Mouse (Mus musculus): ENCODE measurements around the gene Pak3. TPM values are rescaled to one million over a fixed set of nuclear protein-coding genes. Genes with fewer than 3 reads are reported as not detected.

Pak3 gene
- polyA plus RNA-seq, 1 experiment from 2014 or later: 27.4 TPM

- no peak overlapping the region for H3K27ac ChIP-seq (replicated peaks; ENCODE audit: low read depth, low read length)
- no peaks in the 10 kb centered on the region for H3K9me3 ChIP-seq (replicated peaks; ENCODE audit: control insufficient read depth, low read length)
- DNase-seq (ENCODE audit: low spot score): no peak
- H3K27me3 ChIP-seq (ENCODE audit: control insufficient read depth, insufficient read depth, low read length): peaks cover 2% of the 10 kb centered on the region; the same call in 1 of the 2 replicates
- H3K4me2 ChIP-seq (ENCODE audit: low read depth, low read length): no peak overlapping the region
- ATAC-seq (replicated peaks; ENCODE audit: insufficient number of reproducible peaks, low FRiP score, low TSS enrichment, low read depth): no peak
- no peaks in the 10 kb centered on the region for H3K36me3 ChIP-seq (replicated peaks; ENCODE audit: control insufficient read depth, insufficient read depth, low read depth, low read length)
- no peak overlapping the region for H3K4me3 ChIP-seq (ENCODE audit: low read depth, low read length)
- H3K9ac ChIP-seq (replicated peaks; ENCODE audit: low read length): no peak overlapping the region
- no peaks in the 10 kb centered on the region for H3K4me1 ChIP-seq (ENCODE audit: control insufficient read depth, insufficient read depth, low read length)
- WGBS: 72% methylated on average over 3 of the region's 3 CpGs
Measured at GRCm38 (mm10) chrX:143533574-143533973, 15.2 kb downstream of the Pak3 start.

GRCm38 (mm10) chrX:143542756-143543155, 24.4 kb downstream of the Pak3 start:
- H3K9me3 ChIP-seq (replicated peaks; ENCODE audit: control insufficient read depth, low read length): no peaks in the 10 kb centered on the region
- H3K27me3 ChIP-seq (ENCODE audit: control insufficient read depth, insufficient read depth, low read length): no peaks in the 10 kb centered on the region
- no peak overlapping the region for H3K4me3 ChIP-seq (ENCODE audit: low read depth, low read length)
- no peak overlapping the region for H3K4me2 ChIP-seq (ENCODE audit: low read depth, low read length)
- DNase-seq (ENCODE audit: low spot score) (no peak), ATAC-seq (replicated peaks; ENCODE audit: insufficient number of reproducible peaks, low FRiP score, low TSS enrichment, low read depth) (no peak)
- H3K4me1 ChIP-seq (ENCODE audit: control insufficient read depth, insufficient read depth, low read length): no peaks in the 10 kb centered on the region
- no peak overlapping the region for H3K9ac ChIP-seq (replicated peaks; ENCODE audit: low read length)
- H3K27ac ChIP-seq (replicated peaks; ENCODE audit: low read depth, low read length): no peak overlapping the region
- WGBS: 42% methylated on average over 2 of the region's 2 CpGs
- no peaks in the 10 kb centered on the region for H3K36me3 ChIP-seq (replicated peaks; ENCODE audit: control insufficient read depth, insufficient read depth, low read depth, low read length)

- ATAC-seq (replicated peaks; ENCODE audit: insufficient number of reproducible peaks, low FRiP score, low TSS enrichment, low read depth): peak; percentile 90
- H3K9me3 ChIP-seq (replicated peaks; ENCODE audit: control insufficient read depth, low read length): no peaks in the 10 kb centered on the region
- no peaks in the 10 kb centered on the region for H3K4me1 ChIP-seq (ENCODE audit: control insufficient read depth, insufficient read depth, low read length)
- no peaks in the 10 kb centered on the region for H3K36me3 ChIP-seq (replicated peaks; ENCODE audit: control insufficient read depth, insufficient read depth, low read depth, low read length)
- no peak overlapping the region for H3K4me2 ChIP-seq (ENCODE audit: low read depth, low read length)
- no peak overlapping the region for H3K4me3 ChIP-seq (ENCODE audit: low read depth, low read length)
- no peak overlapping the region for H3K9ac ChIP-seq (replicated peaks; ENCODE audit: low read length)
- no peak overlapping the region for H3K27ac ChIP-seq (replicated peaks; ENCODE audit: low read depth, low read length)
- 53% methylated on average over 7 of the region's 7 CpGs for WGBS
- H3K27me3 ChIP-seq (ENCODE audit: control insufficient read depth, insufficient read depth, low read length): no peaks in the 10 kb centered on the region
- peak; percentile 37 for DNase-seq (ENCODE audit: low spot score)
Measured at GRCm38 (mm10) chrX:143543186-143543793, 24.9 kb downstream of the Pak3 start.

- ATAC-seq (replicated peaks; ENCODE audit: insufficient number of reproducible peaks, low FRiP score, low TSS enrichment, low read depth): no peak
- H3K9me3 ChIP-seq (replicated peaks; ENCODE audit: control insufficient read depth, low read length): no peaks in the 10 kb centered on the region
- 78% methylated on average over 2 of the region's 2 CpGs for WGBS
- H3K36me3 ChIP-seq (replicated peaks; ENCODE audit: control insufficient read depth, insufficient read depth, low read depth, low read length): no peaks in the 10 kb centered on the region
- H3K4me3 ChIP-seq (ENCODE audit: low read depth, low read length): no peak overlapping the region
- no peaks in the 10 kb centered on the region for H3K27me3 ChIP-seq (ENCODE audit: control insufficient read depth, insufficient read depth, low read length)
- H3K9ac ChIP-seq (replicated peaks; ENCODE audit: low read length): no peak overlapping the region
- H3K4me2 ChIP-seq (ENCODE audit: low read depth, low read length): no peak overlapping the region
- H3K4me1 ChIP-seq (ENCODE audit: control insufficient read depth, insufficient read depth, low read length): no peaks in the 10 kb centered on the region
- DNase-seq (ENCODE audit: low spot score): no peak
- no peak overlapping the region for H3K27ac ChIP-seq (replicated peaks; ENCODE audit: low read depth, low read length)
Measured at GRCm38 (mm10) chrX:143573691-143574090, 55.3 kb downstream of the Pak3 start.

GRCm38 (mm10) chrX:143579925-143580324, 61.5 kb downstream of the Pak3 start:
- Histone ChIP-seq H3K4me3 (ENCODE audit: low read depth, low read length) (no peak overlapping the region), H3K27ac (replicated peaks; ENCODE audit: low read depth, low read length) (no peak overlapping the region), H3K9me3 (replicated peaks; ENCODE audit: control insufficient read depth, low read length) (no peaks in the 10 kb centered on the region), H3K4me2 (ENCODE audit: low read depth, low read length) (no peak overlapping the region), H3K9ac (replicated peaks; ENCODE audit: low read length) (no peak overlapping the region), H3K4me1 (ENCODE audit: control insufficient read depth, insufficient read depth, low read length) (no peaks in the 10 kb centered on the region), H3K36me3 (replicated peaks; ENCODE audit: control insufficient read depth, insufficient read depth, low read depth, low read length) (no peaks in the 10 kb centered on the region), H3K27me3 (ENCODE audit: control insufficient read depth, insufficient read depth, low read length) (no peaks in the 10 kb centered on the region; the same call in 1 of the 2 replicates)
- 75% methylated on average over 2 of the region's 2 CpGs for WGBS
- ATAC-seq (replicated peaks; ENCODE audit: insufficient number of reproducible peaks, low FRiP score, low TSS enrichment, low read depth) (no peak), DNase-seq (ENCODE audit: low spot score) (no peak)

GRCm38 (mm10) chrX:143580458-143580959, 62.1 kb downstream of the Pak3 start:
- H3K27ac ChIP-seq (replicated peaks; ENCODE audit: low read depth, low read length): no peak overlapping the region
- H3K4me3 ChIP-seq (ENCODE audit: low read depth, low read length): no peak overlapping the region
- no peaks in the 10 kb centered on the region; the same call in 1 of the 2 replicates for H3K27me3 ChIP-seq (ENCODE audit: control insufficient read depth, insufficient read depth, low read length)
- H3K9ac ChIP-seq (replicated peaks; ENCODE audit: low read length): no peak overlapping the region
- H3K9me3 ChIP-seq (replicated peaks; ENCODE audit: control insufficient read depth, low read length): no peaks in the 10 kb centered on the region
- no peak overlapping the region for H3K4me2 ChIP-seq (ENCODE audit: low read depth, low read length)
- WGBS: 64% methylated on average over 2 of the region's 2 CpGs
- DNase-seq (ENCODE audit: low spot score): no peak
- H3K4me1 ChIP-seq (ENCODE audit: control insufficient read depth, insufficient read depth, low read length): no peaks in the 10 kb centered on the region
- ATAC-seq (replicated peaks; ENCODE audit: insufficient number of reproducible peaks, low FRiP score, low TSS enrichment, low read depth): no peak
- H3K36me3 ChIP-seq (replicated peaks; ENCODE audit: control insufficient read depth, insufficient read depth, low read depth, low read length): no peaks in the 10 kb centered on the region

GRCm38 (mm10) chrX:143606877-143607449, 88.6 kb downstream of the Pak3 start:
- Histone ChIP-seq H3K27me3 (ENCODE audit: control insufficient read depth, insufficient read depth, low read length) (no peaks in the 10 kb centered on the region), H3K36me3 (replicated peaks; ENCODE audit: control insufficient read depth, insufficient read depth, low read depth, low read length) (no peaks in the 10 kb centered on the region)

GRCm38 (mm10) chrX:143618734-143619133, 100.3 kb downstream of the Pak3 start:
- H3K27me3 ChIP-seq (ENCODE audit: control insufficient read depth, insufficient read depth, low read length): no peaks in the 10 kb centered on the region
- H3K9ac ChIP-seq (replicated peaks; ENCODE audit: low read length): no peak overlapping the region
- no peak overlapping the region for H3K4me3 ChIP-seq (ENCODE audit: low read depth, low read length)
- no peaks in the 10 kb centered on the region for H3K9me3 ChIP-seq (replicated peaks; ENCODE audit: control insufficient read depth, low read length)
- H3K36me3 ChIP-seq (replicated peaks; ENCODE audit: control insufficient read depth, insufficient read depth, low read depth, low read length): no peaks in the 10 kb centered on the region
- ATAC-seq (replicated peaks; ENCODE audit: insufficient number of reproducible peaks, low FRiP score, low TSS enrichment, low read depth) (no peak), DNase-seq (ENCODE audit: low spot score) (no peak)
- H3K4me2 ChIP-seq (ENCODE audit: low read depth, low read length): no peak overlapping the region
- H3K4me1 ChIP-seq (ENCODE audit: control insufficient read depth, insufficient read depth, low read length): no peaks in the 10 kb centered on the region
- H3K27ac ChIP-seq (replicated peaks; ENCODE audit: low read depth, low read length): no peak overlapping the region
- 30% methylated on average over 4 of the region's 4 CpGs for WGBS

More at GRCm38 (mm10) chrX:143606877-143607449, 88.6 kb downstream of the Pak3 start:
- no peak overlapping the region for H3K27ac ChIP-seq (replicated peaks; ENCODE audit: low read depth, low read length)
- WGBS: 49% methylated on average over 5 of the region's 5 CpGs
- H3K4me2 ChIP-seq (ENCODE audit: low read depth, low read length): no peak overlapping the region
- no peak for ATAC-seq (replicated peaks; ENCODE audit: insufficient number of reproducible peaks, low FRiP score, low TSS enrichment, low read depth)
- DNase-seq (ENCODE audit: low spot score): no peak
- no peaks in the 10 kb centered on the region for H3K9me3 ChIP-seq (replicated peaks; ENCODE audit: control insufficient read depth, low read length)
- no peaks in the 10 kb centered on the region for H3K4me1 ChIP-seq (ENCODE audit: control insufficient read depth, insufficient read depth, low read length)
- H3K9ac ChIP-seq (replicated peaks; ENCODE audit: low read length): no peak overlapping the region
- no peak overlapping the region for H3K4me3 ChIP-seq (ENCODE audit: low read depth, low read length)
